Mouse (Mus musculus) bone marrow, adult 2 months (tissue): ENCODE data around the gene Olfr557.

Experiments used
- CTCF ChIP-seq: fragments of 200-500 bp; IDR thresholded peaks from 2 replicates; pipeline ENCODE4 v1.5.1; 2011; ENCODE audit warnings: low read length, control low read depth; ENCODE audit not compliant: control insufficient read depth, insufficient read depth
- POLR2A ChIP-seq: fragments of 200-500 bp; IDR thresholded peaks from 2 replicates; pipeline ENCODE4 v1.6.1; 2011; ENCODE audit warnings: low read depth, mild to moderate bottlenecking, control low read depth, low read length, borderline replicate concordance; ENCODE audit not compliant: control insufficient read depth

DNA sequence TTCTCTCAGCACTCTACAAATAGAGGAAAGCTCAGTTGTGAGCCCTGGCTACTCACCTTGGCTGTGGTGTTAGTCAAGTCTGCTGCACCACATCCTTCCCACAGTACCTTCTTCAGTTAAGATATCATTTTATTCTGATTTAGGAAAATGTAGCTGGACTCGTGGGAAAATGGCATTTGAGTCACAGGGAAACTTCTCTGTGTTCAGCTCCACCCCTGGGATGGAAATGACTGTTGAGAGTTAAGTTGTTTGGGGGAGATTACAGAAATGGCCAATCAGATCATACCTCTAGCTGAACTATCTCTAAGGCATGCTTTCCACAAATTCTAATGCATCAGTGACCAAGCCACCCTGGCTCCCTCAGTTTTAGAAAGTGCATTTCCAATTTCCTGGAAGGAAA, 23.3 kb downstream of the Olfr557 start, which contains the start of gene Olfr33:
- no peak for TF ChIP-seq CTCF
- no peak for TF ChIP-seq POLR2A
